Mouse (Mus musculus) ES-Bruce4 (cell line): ENCODE results near the gene Klk1b5.

Source experiments
- CTCF ChIP-seq: IDR thresholded peaks from one replicate; pipeline ENCODE4 v1.8.1; 2011; ENCODE audit warnings: low read depth, low read length
- EP300 ChIP-seq: IDR thresholded peaks from 2 replicates; pipeline ENCODE4 v1.6.1; 2011; ENCODE audit warnings: low read depth, low read length; ENCODE audit not compliant: insufficient read depth
- POLR2A ChIP-seq: IDR thresholded peaks from one replicate; pipeline ENCODE4 v1.8.1; 2011; ENCODE audit warnings: low read length; ENCODE audit not compliant: insufficient read depth

DNA sequence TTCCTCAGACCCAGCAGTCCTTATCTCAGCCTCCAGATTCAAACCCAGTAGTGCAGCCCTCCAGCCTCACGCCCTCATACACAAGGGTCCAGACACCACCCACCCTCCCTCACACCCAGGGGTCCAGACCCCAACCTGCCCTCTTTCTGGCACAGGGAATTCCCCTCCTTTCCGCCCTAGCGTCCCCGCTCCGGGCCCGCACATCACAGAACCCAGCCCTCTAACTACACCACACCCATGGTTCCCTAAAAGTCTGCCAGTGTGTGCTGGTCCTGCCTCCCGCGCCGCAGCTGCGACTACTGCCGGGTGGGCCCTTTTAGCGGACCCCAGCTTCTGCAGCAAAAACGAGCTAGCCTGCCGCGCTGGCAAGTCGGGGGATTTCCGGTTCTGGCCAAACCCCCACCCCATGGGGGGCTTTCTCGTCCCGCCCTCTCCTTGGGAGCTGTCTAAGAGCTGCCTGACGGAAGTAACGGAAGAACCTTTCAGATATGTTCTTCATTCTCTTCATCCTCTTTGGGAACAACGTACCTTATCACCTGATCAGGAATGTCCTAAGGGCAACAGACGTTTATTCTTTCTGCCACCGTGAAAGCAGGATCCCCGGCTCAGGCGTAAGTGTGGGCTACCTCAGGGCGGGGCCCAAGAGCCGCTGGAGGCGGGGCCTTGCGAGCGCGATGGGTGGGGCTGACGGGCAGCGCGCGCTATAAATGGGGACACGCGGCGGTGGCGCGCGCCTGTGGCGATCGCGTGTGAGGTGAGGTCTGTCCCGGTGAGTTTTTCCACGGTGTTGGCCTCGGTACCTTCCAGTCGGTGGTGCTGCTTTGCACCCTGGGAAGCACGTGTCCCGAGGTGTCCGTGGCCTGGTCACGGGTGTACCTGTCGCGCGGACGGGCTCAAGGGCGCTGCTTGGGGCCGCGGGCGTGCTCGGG lies 30.6 kb downstream of the Klk1b5 start, which contains the start of the genes 1700028J19Rik and 2410002F23Rik:
- TF ChIP-seq POLR2A (peak; percentile 99), CTCF (no peak), EP300 (no peak)
